Mouse (Mus musculus) midbrain, embryonic 12.5 days (tissue): ENCODE measurements at regions not wholly inside any gene's neighbourhood (a gene's known extent, or its start where the extent isn't known, plus 50 kb on each side); places are given as distances from the start of the nearest gene placed in this dataset.

Experiments used
- ATAC-seq: fragments of 200-750 bp; cut with Nextera tagmentation; 2 replicates; pipeline ENCODE4 v1.8.0; 2017; ENCODE audit warnings: low read depth, moderate TSS enrichment, moderate library complexity; ENCODE audit not compliant: low FRiP score
- H3K27ac ChIP-seq: fragments of 300-500 bp; sonication (generic); replicated peaks from 2 replicates; pipeline ENCODE4 v1.5.1; 2016; ENCODE audit warnings: mild to moderate bottlenecking
- H3K27me3 ChIP-seq: fragments of 300-500 bp; sonication (generic); 2 replicates; pipeline ENCODE4 v1.6.1; 2016; ENCODE audit warnings: mild to moderate bottlenecking
- H3K36me3 ChIP-seq: fragments of 300-500 bp; sonication (generic); 2 replicates; pipeline ENCODE4 v1.6.1; 2016
- H3K4me1 ChIP-seq: fragments of 300-500 bp; sonication (generic); 2 replicates; pipeline ENCODE4 v1.6.1; 2016
- H3K4me2 ChIP-seq: fragments of 300-500 bp; sonication (generic); replicated peaks from 2 replicates; pipeline ENCODE4 v1.6.1; 2016; ENCODE audit warnings: mild to moderate bottlenecking, moderate library complexity
- H3K4me3 ChIP-seq: fragments of 300-500 bp; sonication (generic); 2 replicates; pipeline ENCODE4 v1.5.1; 2016; ENCODE audit warnings: mild to moderate bottlenecking
- H3K9ac ChIP-seq: fragments of 300-500 bp; sonication (generic); replicated peaks from 2 replicates; pipeline ENCODE4 v1.6.1; 2016; ENCODE audit warnings: mild to moderate bottlenecking, moderate library complexity
- H3K9me3 ChIP-seq: fragments of 300-500 bp; sonication (generic); 2 replicates; pipeline ENCODE4 v1.6.1; 2016; ENCODE audit warnings: mild to moderate bottlenecking
- WGBS: fragments of 180-500 bp; shearing (Covaris S2); methylation state at CpG from one replicate; pipeline ENCODE4 v1.1.7; 2016; 5-methylcytosine and 5-hydroxymethylcytosine counted together

DNA sequence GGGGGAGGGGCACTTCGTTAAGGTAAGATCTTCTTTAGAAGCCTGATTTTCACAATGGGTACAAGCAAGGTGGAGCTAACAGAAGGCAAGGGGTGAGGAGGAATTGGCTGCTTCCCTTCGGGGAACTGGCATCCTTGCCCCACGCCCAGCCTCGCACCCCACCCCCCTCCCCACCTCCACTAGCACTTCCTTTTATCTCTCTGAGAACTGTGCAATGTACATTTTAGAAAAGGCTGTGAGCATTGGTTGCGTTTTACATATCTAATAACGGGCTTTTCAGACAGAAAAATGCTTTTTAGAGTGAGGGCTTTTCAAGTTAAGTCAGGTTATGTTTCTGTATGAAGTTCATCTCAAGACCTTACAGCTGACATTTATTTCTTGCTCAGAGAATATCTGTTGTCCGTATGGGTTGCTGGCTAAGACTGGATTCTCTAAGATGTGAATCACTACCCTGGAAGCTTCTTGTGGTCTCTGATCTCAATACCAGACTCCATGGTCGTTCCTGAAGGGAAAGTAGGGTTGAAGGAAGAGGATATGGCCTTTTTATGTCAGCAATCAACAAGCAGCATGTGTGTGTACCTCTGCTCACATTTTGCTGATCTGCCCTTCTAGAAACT is 199.1 kb downstream of the Klf6 start:
- Histone ChIP-seq H3K27ac (no peak overlapping the region), H3K27me3 (no peaks in the 10 kb centered on the region), H3K9me3 (no peaks in the 10 kb centered on the region), H3K4me3 (no peak overlapping the region), H3K4me1 (peaks cover 6% of the 10 kb centered on the region; the same call in 1 of the 2 replicates), H3K4me2 (no peak overlapping the region), H3K36me3 (no peaks in the 10 kb centered on the region), H3K9ac (no peak overlapping the region)
- 39% methylated on average over 8 of the region's 8 CpGs for WGBS
- ATAC-seq = 0 out of 2 replicates have a peak, but pooled peaks have one; percentile 12

GRCm38 (mm10) chr13:6062305-6062704 is 201.0 kb downstream of the Klf6 start:
- WGBS = 93% methylated on average over 4 of the region's 4 CpGs
- no peak for ATAC-seq
- H3K36me3 ChIP-seq = no peaks in the 10 kb centered on the region

GRCm38 (mm10) chr13:6062729-6063386 is 201.6 kb downstream of the Klf6 start:
- ATAC-seq = no peak
- Histone ChIP-seq H3K4me2 (no peak overlapping the region), H3K4me1 (peaks cover 6% of the 10 kb centered on the region; the same call in 1 of the 2 replicates), H3K9me3 (no peaks in the 10 kb centered on the region), H3K9ac (no peak overlapping the region), H3K36me3 (no peaks in the 10 kb centered on the region), H3K27me3 (no peaks in the 10 kb centered on the region), H3K4me3 (no peak overlapping the region), H3K27ac (no peak overlapping the region)
- 78% methylated on average over 3 of the region's 3 CpGs for WGBS

More at GRCm38 (mm10) chr13:6062305-6062704, 201.0 kb downstream of the Klf6 start:
- Histone ChIP-seq H3K4me3 (no peak overlapping the region), H3K9ac (no peak overlapping the region), H3K27me3 (no peaks in the 10 kb centered on the region), H3K27ac (no peak overlapping the region), H3K4me1 (peaks cover 6% of the 10 kb centered on the region; the same call in 1 of the 2 replicates), H3K9me3 (no peaks in the 10 kb centered on the region), H3K4me2 (no peak overlapping the region)

DNA sequence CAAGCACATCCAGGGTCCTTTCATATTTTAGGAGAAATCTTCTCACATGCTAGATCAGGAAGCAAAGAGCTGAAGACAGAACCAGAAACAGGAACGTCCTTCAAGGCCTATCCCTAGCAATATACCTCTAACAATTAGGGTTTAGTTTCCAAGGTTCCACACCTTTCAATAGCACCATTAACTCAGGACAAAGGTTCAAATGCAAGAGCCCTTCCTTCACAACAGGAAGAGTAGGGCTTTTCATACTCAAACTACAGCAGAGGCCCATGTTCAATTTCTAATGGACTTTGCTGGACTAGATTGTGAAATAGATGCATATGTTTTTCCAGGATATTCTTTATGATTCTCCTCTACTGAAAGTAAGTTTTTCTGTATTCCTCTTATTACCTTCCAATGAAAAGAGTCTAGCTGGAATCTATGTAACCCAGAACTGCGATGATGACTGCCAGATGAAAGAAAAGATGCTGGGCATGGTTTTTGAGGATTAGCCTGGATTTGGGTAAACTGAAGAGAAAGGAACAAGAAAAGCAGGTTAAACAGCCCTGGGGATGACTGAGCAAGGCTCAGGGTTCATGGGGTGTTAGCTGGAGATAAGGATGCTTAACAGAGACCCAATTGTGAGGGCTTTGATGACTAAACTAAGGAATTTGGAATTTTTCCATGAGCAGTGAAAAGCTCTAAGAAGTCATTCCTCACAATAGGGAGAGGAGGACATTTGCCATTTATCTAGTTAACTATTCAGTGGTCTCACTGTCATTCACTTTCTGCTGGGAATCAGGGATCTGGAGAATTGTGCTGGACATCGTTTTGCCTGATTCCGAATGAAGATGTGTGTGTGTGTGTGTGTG is 215.9 kb downstream of the Klf6 start:
- H3K27ac ChIP-seq = no peak overlapping the region
- 62% methylated on average over 4 of the region's 4 CpGs for WGBS
- no peaks in the 10 kb centered on the region for H3K4me1 ChIP-seq
- H3K9ac ChIP-seq = no peak overlapping the region
- H3K4me2 ChIP-seq = no peak overlapping the region
- no peaks in the 10 kb centered on the region for H3K9me3 ChIP-seq
- no peaks in the 10 kb centered on the region for H3K27me3 ChIP-seq
- no peak for ATAC-seq
- H3K36me3 ChIP-seq = no peaks in the 10 kb centered on the region
- H3K4me3 ChIP-seq = no peak overlapping the region

DNA sequence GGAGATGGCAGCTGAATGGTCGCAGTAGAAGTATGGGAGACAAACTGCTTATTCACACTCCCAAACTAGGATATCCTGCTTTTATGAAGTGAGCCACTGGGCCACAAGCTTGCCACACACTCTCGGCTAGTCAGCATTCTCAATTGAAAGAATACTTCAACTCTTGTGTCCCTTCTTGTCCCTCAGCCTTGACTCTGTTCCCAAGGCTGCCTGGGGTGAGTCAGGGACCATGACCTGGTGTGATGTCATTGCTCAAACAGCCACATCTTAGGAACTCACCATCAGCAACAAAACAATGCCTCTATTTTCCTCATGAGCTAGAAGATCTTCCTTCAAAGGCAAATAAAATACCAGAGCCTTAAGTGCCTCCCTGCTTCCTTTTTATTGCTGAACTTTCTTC is 224.6 kb downstream of the Klf6 start:
- no peak overlapping the region for H3K4me3 ChIP-seq
- ATAC-seq = no peak
- no peaks in the 10 kb centered on the region for H3K4me1 ChIP-seq
- 77% methylated on average over 2 of the region's 2 CpGs for WGBS
- no peaks in the 10 kb centered on the region for H3K9me3 ChIP-seq
- no peak overlapping the region for H3K9ac ChIP-seq
- H3K36me3 ChIP-seq = no peaks in the 10 kb centered on the region
- no peaks in the 10 kb centered on the region for H3K27me3 ChIP-seq
- no peak overlapping the region for H3K27ac ChIP-seq
- H3K4me2 ChIP-seq = no peak overlapping the region

DNA sequence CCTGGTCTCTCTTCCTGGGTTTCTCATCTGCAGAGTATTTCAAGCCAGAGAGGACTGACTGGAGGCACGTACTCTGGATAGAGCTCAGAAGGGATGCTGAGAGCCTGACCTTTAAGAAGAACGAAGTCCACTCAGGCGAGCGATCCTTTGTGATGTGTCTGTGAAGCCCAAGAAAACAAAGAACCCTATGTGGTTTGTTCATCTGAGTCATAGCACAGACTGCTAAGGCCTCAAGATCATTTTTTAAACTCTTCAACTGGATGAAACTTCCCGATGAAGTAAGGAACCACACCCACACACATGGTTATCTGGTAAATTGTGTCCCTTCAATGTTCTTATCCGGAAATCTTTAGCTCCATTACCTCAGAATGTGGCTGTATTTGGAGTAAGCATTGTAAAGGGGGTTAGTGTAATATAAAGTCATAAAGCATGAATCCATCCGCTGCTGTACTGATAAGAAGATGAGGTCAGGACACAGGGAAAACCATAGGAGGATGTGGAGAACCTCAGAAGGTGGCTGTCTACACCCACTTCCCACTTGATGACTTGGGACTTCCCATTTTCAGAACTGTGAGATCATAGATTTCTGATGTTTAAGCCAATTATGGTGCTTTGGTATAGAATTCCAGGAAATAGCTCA is 247.9 kb downstream of the Klf6 start:
- no peaks in the 10 kb centered on the region for H3K4me1 ChIP-seq
- H3K4me3 ChIP-seq = no peak overlapping the region
- no peaks in the 10 kb centered on the region for H3K27me3 ChIP-seq
- H3K4me2 ChIP-seq = no peak overlapping the region
- no peak overlapping the region for H3K9ac ChIP-seq
- no peaks in the 10 kb centered on the region for H3K9me3 ChIP-seq
- no peaks in the 10 kb centered on the region for H3K36me3 ChIP-seq
- H3K27ac ChIP-seq = no peak overlapping the region
- ATAC-seq = no peak
- 88% methylated on average over 7 of the region's 7 CpGs for WGBS

GRCm38 (mm10) chr13:6119703-6120102 is 258.4 kb downstream of the Klf6 start:
- WGBS = 92% methylated on average over 1 of the region's 1 CpGs
- Histone ChIP-seq H3K9ac (no peak overlapping the region), H3K27ac (no peak overlapping the region), H3K4me3 (no peak overlapping the region), H3K27me3 (no peaks in the 10 kb centered on the region), H3K4me2 (no peak overlapping the region), H3K36me3 (no peaks in the 10 kb centered on the region), H3K4me1 (no peaks in the 10 kb centered on the region), H3K9me3 (no peaks in the 10 kb centered on the region)
- no peak for ATAC-seq

- no peak for ATAC-seq
- Histone ChIP-seq H3K27ac (no peak overlapping the region), H3K4me3 (no peak overlapping the region), H3K4me1 (no peaks in the 10 kb centered on the region), H3K9me3 (no peaks in the 10 kb centered on the region), H3K27me3 (no peaks in the 10 kb centered on the region), H3K9ac (no peak overlapping the region), H3K4me2 (no peak overlapping the region), H3K36me3 (no peaks in the 10 kb centered on the region)
- WGBS = 77% methylated on average over 1 of the region's 1 CpGs
These were observed 266.0 kb downstream of the Klf6 start for GRCm38 (mm10) chr13:6127311-6127710.

GRCm38 (mm10) chr13:6128903-6129302 is 267.6 kb downstream of the Klf6 start:
- no peaks in the 10 kb centered on the region for H3K4me1 ChIP-seq
- 85% methylated on average over 1 of the region's 1 CpGs for WGBS
- H3K27ac ChIP-seq = no peak overlapping the region
- no peaks in the 10 kb centered on the region for H3K27me3 ChIP-seq
- H3K9ac ChIP-seq = no peak overlapping the region
- H3K4me3 ChIP-seq = no peak overlapping the region
- no peaks in the 10 kb centered on the region for H3K36me3 ChIP-seq
- no peak for ATAC-seq
- no peak overlapping the region for H3K4me2 ChIP-seq
- no peaks in the 10 kb centered on the region for H3K9me3 ChIP-seq

DNA sequence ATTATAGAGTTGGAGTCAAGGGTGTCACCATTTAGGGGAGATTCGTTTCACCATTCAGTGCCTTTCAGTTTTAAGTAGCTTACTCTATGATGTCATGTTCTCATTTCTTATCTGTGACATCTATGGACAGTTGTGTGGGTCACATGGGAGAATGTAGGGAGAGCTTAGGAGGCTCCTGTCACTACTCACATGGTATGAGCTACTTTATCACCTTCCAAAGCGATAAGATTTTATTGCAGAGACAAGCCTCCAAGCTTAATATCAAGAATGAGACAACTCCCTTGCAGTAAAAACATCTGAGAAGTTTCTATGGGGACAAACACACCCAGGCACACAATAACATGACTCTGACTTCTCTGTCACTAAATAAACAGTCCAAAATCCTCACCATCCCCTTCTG is 270.1 kb downstream of the Klf6 start:
- H3K27me3 ChIP-seq = no peaks in the 10 kb centered on the region

DNA sequence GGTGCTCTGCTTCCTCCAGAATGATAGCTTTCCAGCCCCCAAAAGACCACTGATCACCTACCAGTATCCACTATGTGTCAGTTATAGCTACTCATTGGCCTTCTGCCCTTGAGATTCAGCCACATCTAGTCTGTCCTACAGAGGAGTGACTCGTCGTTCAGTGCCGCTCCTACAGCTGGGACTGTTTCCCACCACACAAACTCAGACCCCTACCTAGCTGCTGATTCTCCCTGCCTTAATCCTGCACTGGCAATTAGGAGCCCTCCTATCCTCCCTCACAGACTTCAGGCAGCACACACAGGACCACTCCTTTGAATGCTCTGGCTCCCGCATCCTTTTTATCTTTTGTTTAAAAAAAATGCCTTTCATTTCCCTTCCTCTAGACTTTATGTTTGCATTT is 275.9 kb downstream of the Klf6 start:
- H3K4me3 ChIP-seq = no peak overlapping the region
- H3K9me3 ChIP-seq = no peaks in the 10 kb centered on the region
- H3K27me3 ChIP-seq = no peaks in the 10 kb centered on the region
- H3K9ac ChIP-seq = no peak overlapping the region
- no peak overlapping the region for H3K27ac ChIP-seq
- no peaks in the 10 kb centered on the region for H3K36me3 ChIP-seq
- H3K4me2 ChIP-seq = no peak overlapping the region
- ATAC-seq = peak; percentile 62
- peaks cover 7% of the 10 kb centered on the region; the same call in 1 of the 2 replicates for H3K4me1 ChIP-seq
- 14% methylated on average over 4 of the region's 4 CpGs for WGBS

More for the DNA sequence above, 270.1 kb downstream of the Klf6 start:
- H3K9me3 ChIP-seq = no peaks in the 10 kb centered on the region
- H3K9ac ChIP-seq = no peak overlapping the region
- H3K4me2 ChIP-seq = no peak overlapping the region
- no peak for ATAC-seq
- WGBS = 80% methylated on average over 2 of the region's 2 CpGs
- H3K36me3 ChIP-seq = no peaks in the 10 kb centered on the region
- H3K4me3 ChIP-seq = no peak overlapping the region
- no peak overlapping the region for H3K27ac ChIP-seq
- no peaks in the 10 kb centered on the region for H3K4me1 ChIP-seq

DNA sequence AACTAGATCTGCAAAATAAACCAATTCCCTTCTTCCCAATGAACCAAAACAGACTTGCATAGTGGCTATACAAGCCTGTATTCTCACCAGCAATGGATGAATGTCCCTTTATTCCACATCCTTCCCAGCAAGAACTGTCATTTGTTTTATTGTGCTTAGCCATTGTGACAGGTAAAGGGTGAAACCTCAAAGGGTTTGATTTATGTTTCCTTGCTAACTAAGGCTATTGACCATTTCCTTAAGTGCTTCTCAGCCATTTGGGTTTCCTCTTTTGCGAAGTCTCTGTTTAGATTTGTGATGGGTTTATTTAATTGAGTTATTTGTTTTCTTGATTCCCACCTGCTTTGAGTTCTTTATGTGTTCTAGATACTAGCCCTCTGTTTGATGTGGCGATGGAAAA is 281.5 kb downstream of the Klf6 start:
- H3K27ac ChIP-seq = no peak overlapping the region
- no peak overlapping the region for H3K9ac ChIP-seq
- H3K4me1 ChIP-seq = no peaks in the 10 kb centered on the region
- 91% methylated on average over 2 of the region's 2 CpGs for WGBS
- no peaks in the 10 kb centered on the region for H3K9me3 ChIP-seq
- H3K36me3 ChIP-seq = no peaks in the 10 kb centered on the region
- H3K27me3 ChIP-seq = no peaks in the 10 kb centered on the region
- H3K4me3 ChIP-seq = no peak overlapping the region
- no peak overlapping the region for H3K4me2 ChIP-seq
- ATAC-seq = no peak
